Mouse (Mus musculus): Measurements from ENCODE around the gene Megf8.
"Not testable (repeated sequence)": the region's sequence is repeated elsewhere in the genome, so short reads cannot be mapped to it uniquely, and the experiment has no call there.

Gene Megf8

DNA sequence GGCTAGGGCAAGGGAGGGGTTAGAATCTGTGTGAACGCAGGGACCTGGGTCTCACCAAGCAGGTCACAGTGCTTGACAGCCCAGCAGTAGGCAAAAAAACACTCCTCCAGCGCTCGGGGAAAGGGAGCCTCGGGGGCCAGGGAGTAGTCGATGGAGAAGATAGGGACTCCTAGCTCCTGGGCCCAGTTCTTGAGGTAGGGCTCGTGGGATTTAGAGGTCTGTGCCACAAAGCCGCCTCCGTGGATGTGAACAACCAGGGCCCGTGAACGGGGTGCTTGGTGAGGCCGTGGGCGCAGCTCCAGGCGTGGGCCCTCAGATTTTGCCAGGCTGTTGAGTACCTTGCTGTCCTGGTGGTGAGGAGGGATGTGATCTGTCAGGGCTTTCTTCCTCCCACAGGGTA, 67.4 kb downstream of the Megf8 start:
- no peak for DNase-seq

- no peak for DNase-seq
Observed at GRCm38 (mm10) chr7:25384818-25385217, 67.9 kb downstream of the Megf8 start.

GRCm38 (mm10) chr7:25385259-25385658, 68.3 kb downstream of the Megf8 start:
- no peak for DNase-seq

DNA sequence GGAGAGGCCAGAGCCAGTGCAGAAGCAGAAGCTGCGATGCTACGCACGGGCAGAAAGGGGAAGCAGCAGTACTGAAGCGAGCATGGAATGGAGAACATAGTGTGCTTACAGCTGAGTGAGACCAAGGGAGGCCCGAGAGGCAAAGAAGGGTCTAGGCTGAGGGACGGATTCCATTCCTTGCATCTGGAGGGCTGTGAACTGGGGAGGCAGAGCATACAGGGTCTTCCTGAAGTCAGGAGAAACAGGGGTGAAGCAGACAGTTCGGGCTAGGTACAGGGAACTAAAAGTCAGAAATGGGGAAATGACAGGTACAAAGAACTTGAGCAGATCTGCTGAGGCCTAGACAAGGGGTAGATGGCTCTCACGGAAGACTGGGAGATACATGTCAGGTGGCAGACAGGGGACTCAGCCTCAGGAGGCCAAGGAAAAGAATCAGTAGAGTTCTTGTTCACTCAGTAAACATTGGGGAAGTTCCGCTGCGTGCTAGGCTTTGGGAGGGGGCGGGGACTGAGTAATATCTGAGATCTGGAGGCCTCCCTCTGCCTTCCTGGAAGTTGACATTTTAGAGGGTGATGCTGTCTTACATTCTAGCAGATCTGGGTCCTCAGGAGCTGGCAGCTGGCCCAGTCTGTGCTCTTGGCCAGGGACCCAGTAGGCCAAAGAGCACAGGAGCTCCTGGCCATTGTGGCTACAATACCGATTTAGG, 69.0 kb downstream of the Megf8 start:
- peak; percentile 96 for DNase-seq

GRCm38 (mm10) chr7:25387811-25388440, 71.0 kb downstream of the Megf8 start:
- peak; percentile 16 for DNase-seq

GRCm38 (mm10) chr7:25388916-25389315, 72.0 kb downstream of the Megf8 start:
- no peak for DNase-seq

GRCm38 (mm10) chr7:25390054-25390770, 73.2 kb downstream of the Megf8 start:
- DNase-seq: peak; percentile 94

DNA sequence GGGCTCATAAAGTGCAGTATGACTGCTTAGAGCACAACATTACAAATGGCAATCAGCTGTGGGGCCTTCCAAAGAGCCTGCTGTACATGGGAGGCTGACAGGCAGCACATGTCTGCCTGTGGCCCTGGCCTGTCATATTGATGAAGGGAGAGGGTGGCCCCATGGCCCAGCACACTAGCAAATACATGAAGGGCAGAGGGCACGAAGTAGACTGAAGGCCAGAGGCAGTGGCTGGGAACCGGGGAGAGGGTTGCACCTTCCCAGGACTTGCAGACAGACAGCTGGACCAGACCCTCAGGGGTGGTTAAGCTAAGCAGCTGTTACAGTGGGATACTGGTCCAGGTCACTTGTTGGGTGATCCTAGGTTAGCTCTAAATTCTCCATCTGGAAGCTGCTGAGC, 74.0 kb downstream of the Megf8 start:
- no peak for DNase-seq

DNA sequence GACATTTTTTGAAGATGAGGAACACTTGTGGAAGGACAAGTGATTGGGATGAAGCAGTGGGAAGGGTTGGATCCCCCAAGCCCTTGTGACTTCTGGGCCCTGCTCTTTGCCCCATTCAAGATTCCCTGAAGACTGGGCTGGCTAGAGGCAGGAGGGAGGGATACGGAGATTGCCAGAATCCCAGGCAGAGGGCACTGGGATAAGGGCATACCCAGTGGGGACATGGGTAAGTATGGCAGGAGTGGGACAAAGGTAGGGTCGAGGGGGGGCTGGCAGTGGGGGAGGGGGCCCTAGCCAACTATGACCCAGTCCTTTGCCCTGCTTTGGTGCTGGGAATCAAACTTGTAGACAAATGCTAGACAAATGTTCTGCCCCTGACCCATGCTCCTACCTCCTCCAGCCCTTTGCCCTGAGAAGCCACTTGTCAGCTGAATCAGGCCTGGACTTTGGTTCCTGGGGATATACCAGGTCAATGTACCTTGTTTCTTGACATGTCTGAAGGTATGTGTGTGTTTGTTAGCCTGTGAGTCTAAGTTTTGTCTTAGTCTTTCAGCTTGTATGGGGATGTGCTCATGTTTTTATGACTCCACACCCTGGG, 75.0 kb downstream of the Megf8 start:
- peak; percentile 85 for DNase-seq

DNA sequence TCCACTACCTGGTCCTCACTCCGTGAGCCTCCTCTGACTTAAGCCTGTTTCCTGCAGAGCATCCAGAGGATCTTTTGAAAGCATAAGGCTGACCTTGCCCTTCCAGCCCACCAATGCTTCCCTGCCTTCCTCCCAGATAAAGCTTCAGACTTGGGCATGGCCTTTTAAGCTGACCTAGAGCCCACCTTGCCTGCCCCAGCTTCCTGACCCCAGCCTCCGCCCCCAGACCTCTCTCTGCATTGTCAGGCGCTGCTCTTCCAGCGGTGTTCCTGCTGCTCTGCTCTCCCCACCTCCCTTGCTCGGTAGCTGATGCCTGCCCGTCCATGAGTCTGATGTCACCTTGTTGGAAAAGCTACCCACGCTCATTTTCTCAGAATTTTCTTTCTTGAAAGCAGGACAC, 75.9 kb downstream of the Megf8 start:
- DNase-seq: no peak

DNA sequence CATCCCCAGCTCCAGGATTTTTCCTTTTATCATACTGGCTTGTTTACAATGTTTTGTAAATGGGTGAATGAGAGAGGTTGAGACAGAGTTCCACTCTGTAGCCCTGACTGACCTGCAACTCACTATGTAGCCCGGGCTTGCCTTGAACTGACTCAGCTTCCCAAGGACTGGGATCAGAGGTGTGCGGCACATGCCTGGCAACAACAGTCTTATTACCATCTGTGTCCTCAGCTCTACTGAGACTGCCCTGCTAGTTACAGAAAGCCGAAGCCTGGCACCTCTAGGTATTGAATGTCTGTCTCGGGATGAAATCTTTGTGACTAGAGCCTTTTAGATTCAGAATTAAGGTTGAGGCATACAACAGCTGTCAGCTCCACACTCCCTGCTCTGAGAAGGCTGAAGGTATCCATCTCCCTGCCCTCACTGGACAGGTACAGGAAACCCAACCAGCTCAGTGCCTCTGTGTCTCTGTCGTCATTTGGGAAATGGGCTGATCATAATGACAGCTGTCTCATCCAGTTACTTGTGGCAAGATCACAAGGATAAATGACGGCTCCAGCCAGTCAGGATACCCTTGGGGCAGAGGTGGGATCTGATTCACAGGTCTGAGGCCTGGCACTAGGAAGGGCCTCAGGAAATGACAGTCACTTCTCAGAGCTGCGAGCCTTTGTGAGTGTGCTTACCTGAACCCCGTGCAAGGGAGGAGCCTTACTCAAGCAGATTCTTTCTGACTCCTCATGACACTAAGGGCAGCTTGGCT, 76.7 kb downstream of the Megf8 start:
- DNase-seq: peak; percentile 25

DNA sequence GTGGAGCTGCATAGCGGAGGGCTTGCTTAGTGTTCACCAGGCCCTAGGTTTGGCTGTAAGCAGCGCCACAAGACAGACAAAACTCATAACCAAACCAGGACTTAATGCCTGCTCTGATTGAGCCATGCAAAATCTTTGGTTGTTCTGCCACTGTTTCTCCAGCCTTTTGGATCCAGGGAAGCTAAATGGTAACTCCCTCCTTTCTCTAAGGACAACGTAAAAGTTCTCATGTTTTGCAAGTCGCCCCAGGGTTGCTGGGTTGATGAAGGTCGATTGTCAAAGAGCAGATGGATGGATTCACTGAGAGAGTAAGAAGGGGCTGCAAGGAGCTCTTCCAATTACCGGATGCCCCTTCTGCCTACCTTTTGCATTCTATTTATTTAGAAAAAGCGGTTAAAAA, 77.8 kb downstream of the Megf8 start:
- DNase-seq: peak; percentile 30

GRCm38 (mm10) chr7:25395186-25395557, 78.2 kb downstream of the Megf8 start:
- no peak for DNase-seq

GRCm38 (mm10) chr7:25395558-25396521, 78.9 kb downstream of the Megf8 start:
- peak; percentile 98 for DNase-seq

DNA sequence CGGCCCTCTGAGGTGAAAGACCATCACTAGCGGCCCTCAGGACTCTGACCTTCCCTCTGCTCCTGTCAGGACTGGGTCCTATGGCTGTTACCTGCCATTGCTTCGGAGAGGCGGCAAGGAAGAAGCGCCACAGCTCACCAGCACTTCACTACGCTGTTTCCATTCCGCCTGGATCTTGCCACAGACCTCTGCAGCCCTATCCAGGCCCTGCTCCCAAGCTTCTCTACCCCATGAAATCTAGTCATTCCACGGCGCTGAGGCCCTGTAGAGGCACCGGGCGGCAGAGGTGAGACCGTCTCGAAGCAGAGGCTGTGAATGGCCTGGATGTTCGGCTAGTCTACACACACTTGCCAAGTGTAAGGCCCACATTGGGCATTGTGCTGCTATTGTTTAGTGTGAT, 79.7 kb downstream of the Megf8 start:
- DNase-seq: no peak

DNA sequence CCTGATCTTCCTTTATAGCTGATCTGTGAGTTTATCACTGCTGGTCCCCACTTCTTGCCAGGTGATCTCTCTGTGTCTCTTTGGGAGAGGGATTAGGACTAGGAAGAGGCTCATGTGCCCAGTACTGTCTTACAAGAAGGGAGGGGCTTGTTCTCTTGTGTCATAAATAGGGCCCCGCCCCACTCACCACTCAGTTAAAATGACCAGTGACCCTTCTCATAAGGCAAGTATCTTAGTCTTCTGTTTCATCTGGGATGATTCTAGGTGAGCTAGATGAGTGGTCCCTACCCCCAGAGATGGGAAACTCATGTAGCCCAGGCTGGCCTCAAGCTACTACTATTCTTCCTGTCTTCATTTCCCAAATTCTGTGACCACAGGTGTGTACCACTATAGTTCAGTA, 81.6 kb downstream of the Megf8 start, which contains the start of gene Lipe:
Gene Lipe, minus strand, starts transcription at position 101 of the 400 bp plus-strand sequence.
- no peak for DNase-seq

GRCm38 (mm10) chr7:25399028-25399427, 82.1 kb downstream of the Megf8 start:
- not testable (repeated sequence) for DNase-seq

GRCm38 (mm10) chr7:25401551-25401950, 84.6 kb downstream of the Megf8 start:
- DNase-seq: no peak

GRCm38 (mm10) chr7:25401986-25402385, 85.0 kb downstream of the Megf8 start:
- no peak for DNase-seq

- DNase-seq: peak; percentile 91
Observed at GRCm38 (mm10) chr7:25402671-25403101, 85.7 kb downstream of the Megf8 start.

DNA sequence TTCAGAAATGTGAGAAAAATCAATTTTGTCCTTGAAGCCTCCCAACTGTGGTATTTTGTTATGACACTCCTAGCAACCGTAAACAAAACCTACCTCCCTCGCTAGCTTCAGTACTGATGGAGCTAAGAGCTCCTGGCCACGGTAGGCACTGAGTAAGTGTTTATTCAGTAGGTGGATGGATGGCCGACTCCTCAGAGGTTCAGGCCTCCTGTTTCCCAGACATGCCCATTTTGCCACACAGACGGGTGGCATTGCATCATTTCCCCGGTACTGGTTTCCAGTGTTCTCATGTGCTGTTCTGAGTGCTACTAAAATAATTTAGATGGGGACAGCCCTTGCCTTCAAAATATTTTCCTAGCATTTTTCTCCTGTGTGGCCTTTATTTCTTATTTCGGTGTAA, 89.5 kb downstream of the Megf8 start:
- DNase-seq: no peak

Data from kidney, adult 9 months (tissue).